Mouse (Mus musculus): ENCODE results near the gene Abcg4. TPM values are rescaled to one million over a fixed set of nuclear protein-coding genes. Genes with fewer than 3 reads are reported as not detected.

Abcg4 gene
- polyA plus RNA-seq, 1 experiment = 1.9 TPM

- Histone ChIP-seq H3K4me1 (ENCODE audit: control insufficient read depth, insufficient read depth, low read length) (peaks cover 4% of the 10 kb centered on the region; the same call in 1 of the 2 replicates), H3K4me3 (replicated peaks; ENCODE audit: extremely low read depth, low read depth, low read length) (peak overlapping the region; percentile 47)
- DNase-seq = no peak
- 3% methylated on average over 47 of the region's 47 CpGs for WGBS
- TF ChIP-seq CTCF (IDR thresholded peaks at IDR 0.05; ENCODE audit: insufficient read depth, low read length) (no peak), POLR2A (IDR thresholded peaks at IDR 0.05; ENCODE audit: borderline replicate concordance, extremely low read depth, low read depth, low read length) (no peak)
These were observed 877 bp downstream of the Abcg4 start for GRCm38 (mm10) chr9:44287401-44288075.

GRCm38 (mm10) chr9:44287003-44287400 lies 1.4 kb downstream of the Abcg4 start:
- peaks cover 4% of the 10 kb centered on the region; the same call in 1 of the 2 replicates for H3K4me1 ChIP-seq (ENCODE audit: control insufficient read depth, insufficient read depth, low read length)
- no peak overlapping the region for H3K4me3 ChIP-seq (replicated peaks; ENCODE audit: extremely low read depth, low read depth, low read length)
- TF ChIP-seq POLR2A (IDR thresholded peaks at IDR 0.05; ENCODE audit: borderline replicate concordance, extremely low read depth, low read depth, low read length) (no peak), CTCF (IDR thresholded peaks at IDR 0.05; ENCODE audit: insufficient read depth, low read length) (no peak)
- DNase-seq = no peak
- 23% methylated on average over 11 of the region's 11 CpGs for whole genome bisulfite sequencing

GRCm38 (mm10) chr9:44286256-44286850 lies 2.1 kb downstream of the Abcg4 start:
- no peak for DNase-seq
- TF ChIP-seq POLR2A (IDR thresholded peaks at IDR 0.05; ENCODE audit: borderline replicate concordance, extremely low read depth, low read depth, low read length) = no peak
- no peak for TF ChIP-seq CTCF (IDR thresholded peaks at IDR 0.05; ENCODE audit: insufficient read depth, low read length)
- Histone ChIP-seq H3K4me3 (replicated peaks; ENCODE audit: extremely low read depth, low read depth, low read length) (no peak overlapping the region), H3K4me1 (ENCODE audit: control insufficient read depth, insufficient read depth, low read length) (peaks cover 4% of the 10 kb centered on the region; the same call in 1 of the 2 replicates)
- WGBS = 28% methylated on average over 6 of the region's 6 CpGs

- TF ChIP-seq CTCF (IDR thresholded peaks at IDR 0.05; ENCODE audit: insufficient read depth, low read length) (no peak), POLR2A (IDR thresholded peaks at IDR 0.05; ENCODE audit: borderline replicate concordance, extremely low read depth, low read depth, low read length) (no peak)
- Histone ChIP-seq H3K4me3 (replicated peaks; ENCODE audit: extremely low read depth, low read depth, low read length) (no peak overlapping the region), H3K4me1 (ENCODE audit: control insufficient read depth, insufficient read depth, low read length) (peaks cover 4% of the 10 kb centered on the region; the same call in 1 of the 2 replicates)
- no peak for DNase-seq
- WGBS = 54% methylated on average over 5 of the region's 5 CpGs
These were observed 5.2 kb downstream of the Abcg4 start for GRCm38 (mm10) chr9:44283183-44283582.

GRCm38 (mm10) chr9:44269973-44270372 lies 18.4 kb downstream of the Abcg4 start:
- no peak overlapping the region for H3K4me3 ChIP-seq (replicated peaks; ENCODE audit: extremely low read depth, low read depth, low read length)
- 82% methylated on average over 4 of the region's 4 CpGs for WGBS
- TF ChIP-seq POLR2A (IDR thresholded peaks at IDR 0.05; ENCODE audit: borderline replicate concordance, extremely low read depth, low read depth, low read length) = no peak
- TF ChIP-seq CTCF (IDR thresholded peaks at IDR 0.05; ENCODE audit: insufficient read depth, low read length) = no peak
- H3K4me1 ChIP-seq (ENCODE audit: control insufficient read depth, insufficient read depth, low read length) = peaks cover 7% of the 10 kb centered on the region
- DNase-seq = no peak

- TF ChIP-seq POLR2A (IDR thresholded peaks at IDR 0.05; ENCODE audit: borderline replicate concordance, extremely low read depth, low read depth, low read length) (no peak), CTCF (IDR thresholded peaks at IDR 0.05; ENCODE audit: insufficient read depth, low read length) (peak; percentile 22; the same call in 1 of the 2 replicates)
- H3K4me1 ChIP-seq (ENCODE audit: control insufficient read depth, insufficient read depth, low read length) = peaks cover 7% of the 10 kb centered on the region
- 81% methylated on average over 3 of the region's 3 CpGs for WGBS
- H3K4me3 ChIP-seq (replicated peaks; ENCODE audit: extremely low read depth, low read depth, low read length) = no peak overlapping the region
- DNase-seq = no peak
These were observed 19.3 kb downstream of the Abcg4 start for GRCm38 (mm10) chr9:44269077-44269476.

- 44% methylated on average over 6 of the region's 6 CpGs for WGBS
- DNase-seq = no peak
These were observed 20.0 kb downstream of the Abcg4 start, which contains the start of gene Nlrx1 for GRCm38 (mm10) chr9:44268432-44268831. Gene Nlrx1, minus strand, starts transcription at chr9:44268599.

GRCm38 (mm10) chr9:44268027-44268360 lies 20.4 kb downstream of the Abcg4 start:
- 3% methylated on average over 28 of the region's 28 CpGs for WGBS
- TF ChIP-seq CTCF (IDR thresholded peaks at IDR 0.05; ENCODE audit: insufficient read depth, low read length) = peak; percentile 53
- TF ChIP-seq POLR2A (IDR thresholded peaks at IDR 0.05; ENCODE audit: borderline replicate concordance, extremely low read depth, low read depth, low read length) = no peak
- Histone ChIP-seq H3K4me3 (replicated peaks; ENCODE audit: extremely low read depth, low read depth, low read length) (peak overlapping the region; percentile 68), H3K4me1 (ENCODE audit: control insufficient read depth, insufficient read depth, low read length) (peaks cover 7% of the 10 kb centered on the region)
- peak; percentile 91 for DNase-seq

More at GRCm38 (mm10) chr9:44268432-44268831, 20.0 kb downstream of the Abcg4 start, which contains the start of gene Nlrx1:
- no peak for TF ChIP-seq CTCF (IDR thresholded peaks at IDR 0.05; ENCODE audit: insufficient read depth, low read length)
- no peak for TF ChIP-seq POLR2A (IDR thresholded peaks at IDR 0.05; ENCODE audit: borderline replicate concordance, extremely low read depth, low read depth, low read length)
- Histone ChIP-seq H3K4me3 (replicated peaks; ENCODE audit: extremely low read depth, low read depth, low read length) (peak within 1 kb of the TSS; percentile 68), H3K4me1 (ENCODE audit: control insufficient read depth, insufficient read depth, low read length) (peaks cover 7% of the 10 kb centered on the region)

GRCm38 (mm10) chr9:44267319-44268026 lies 20.9 kb downstream of the Abcg4 start:
- 6% methylated on average over 23 of the region's 23 CpGs for WGBS
- peak; percentile 67; the same call in 1 of the 2 replicates for TF ChIP-seq POLR2A (IDR thresholded peaks at IDR 0.05; ENCODE audit: borderline replicate concordance, extremely low read depth, low read depth, low read length)
- TF ChIP-seq CTCF (IDR thresholded peaks at IDR 0.05; ENCODE audit: insufficient read depth, low read length) = 0 out of 2 replicates have a peak, but pooled peaks have one; percentile 15
- peaks cover 7% of the 10 kb centered on the region for H3K4me1 ChIP-seq (ENCODE audit: control insufficient read depth, insufficient read depth, low read length)
- DNase-seq = peak; percentile 41
- peak overlapping the region; percentile 68 for H3K4me3 ChIP-seq (replicated peaks; ENCODE audit: extremely low read depth, low read depth, low read length)
